Mouse (Mus musculus) liver, embryonic 14.5 days (tissue): ENCODE measurements around the gene Xrcc5.

Source experiments
- CTCF ChIP-seq: IDR thresholded peaks from 2 replicates; pipeline ENCODE4 v1.5.1; 2016; ENCODE audit warnings: antibody characterized with exemption, low read depth, control low read depth
- EP300 ChIP-seq: IDR thresholded peaks from 2 replicates; pipeline ENCODE4 v1.6.1; 2016; ENCODE audit warnings: antibody characterized with exemption, low read depth

DNA sequence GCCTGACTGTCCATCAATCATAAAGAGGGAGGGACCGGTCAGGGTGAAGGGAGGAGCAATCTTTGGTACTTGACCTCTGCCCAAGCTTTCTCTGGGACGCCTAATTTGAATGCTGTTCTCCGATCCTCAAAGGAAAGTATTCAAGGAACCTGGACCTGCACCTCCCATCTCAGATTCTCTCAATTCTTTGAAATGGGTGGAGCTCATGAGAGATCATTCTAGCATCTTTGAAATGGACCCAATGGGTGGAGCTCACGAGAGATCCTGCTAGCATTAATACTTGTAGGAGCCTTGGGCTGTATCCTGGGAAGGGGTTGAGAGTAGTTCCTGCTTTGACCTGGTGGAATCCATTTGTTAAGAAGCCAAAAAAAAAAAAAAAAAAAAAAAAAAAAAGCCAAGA is 119.2 kb downstream of the Xrcc5 start:
- TF ChIP-seq CTCF (no peak), EP300 (no peak)
